Mouse (Mus musculus) layer of hippocampus, adult 2 months (tissue): ENCODE measurements around the gene Mrtfa. TPM values are rescaled to one million over a fixed set of nuclear protein-coding genes. Genes with fewer than 3 reads are reported as not detected.
A peak's percentile ranks its signal among the peaks of the same experiment; 100 is the strongest.

Experiments
- DNase-seq, 2 experiments: peaks; one replicate each; pipeline ENCODE4 v3.0.0; 2022; ENCODE audit warnings: low spot score in 2 of 2
- H3K27ac ChIP-seq: fragments of 200-600 bp; 2 replicates; pipeline ENCODE4 v1.8.1; 2022
- H3K4me3 ChIP-seq: fragments of 200-600 bp; 2 replicates; pipeline ENCODE4 v1.8.1; 2022; ENCODE audit warnings: mild to moderate bottlenecking
- CTCF ChIP-seq: fragments of 200-600 bp; conservative IDR thresholded peaks from 2 replicates; pipeline ENCODE4 v1.8.1; 2022; ENCODE audit warnings: antibody characterized with exemption, mild to moderate bottlenecking, moderate library complexity
- total RNA-seq, 2 experiments: library from RNA; stranded (reverse); gene quantifications; 2 replicates each; pipeline ENCODE4 v1.2.3; 2021

The Mrtfa gene
- total RNA-seq, 2 experiments from 2014 or later = 109 to 115 TPM

DNA sequence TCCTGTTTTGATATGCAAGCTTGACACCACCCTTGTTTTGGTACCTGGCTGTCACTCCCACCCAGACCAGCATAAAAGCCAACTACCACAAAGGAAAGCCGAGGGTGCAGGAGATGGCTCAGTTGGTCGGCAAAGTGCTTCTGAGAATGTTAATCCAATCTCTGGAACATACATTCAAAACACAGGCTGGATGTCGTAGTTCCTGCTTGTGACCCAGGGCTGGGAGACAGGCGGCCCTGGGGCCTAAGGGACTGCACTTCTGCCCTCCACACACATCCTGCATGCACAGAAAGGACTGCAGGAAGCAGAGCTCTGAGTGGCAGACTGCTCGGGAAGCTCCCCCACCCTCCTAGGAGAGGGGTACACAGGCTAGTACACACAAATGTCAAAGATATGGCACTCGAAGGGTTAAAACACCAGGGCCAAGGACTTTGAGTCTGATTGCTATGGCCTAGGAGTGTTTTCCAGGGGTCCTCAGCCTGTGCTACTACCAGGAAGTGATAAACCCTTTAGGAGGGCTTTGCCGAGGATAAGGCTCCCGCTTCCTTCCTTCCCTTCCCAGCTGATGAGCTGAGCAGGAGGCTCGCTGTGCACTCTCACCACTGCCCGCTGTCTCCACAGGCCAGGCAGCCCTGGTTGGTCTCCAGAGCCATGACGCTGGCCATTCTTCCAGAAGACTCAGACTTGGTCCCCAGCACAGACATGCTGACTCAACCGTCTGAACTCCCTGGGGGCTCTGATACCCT, 155.0 kb downstream of the Mrtfa start:
- Histone ChIP-seq H3K4me3 (no peak overlapping the region), H3K27ac (peak overlapping the region; percentile 48; the same call in 1 of the 2 replicates)
- TF ChIP-seq CTCF = no peak
- DNase-seq = no peak

DNA sequence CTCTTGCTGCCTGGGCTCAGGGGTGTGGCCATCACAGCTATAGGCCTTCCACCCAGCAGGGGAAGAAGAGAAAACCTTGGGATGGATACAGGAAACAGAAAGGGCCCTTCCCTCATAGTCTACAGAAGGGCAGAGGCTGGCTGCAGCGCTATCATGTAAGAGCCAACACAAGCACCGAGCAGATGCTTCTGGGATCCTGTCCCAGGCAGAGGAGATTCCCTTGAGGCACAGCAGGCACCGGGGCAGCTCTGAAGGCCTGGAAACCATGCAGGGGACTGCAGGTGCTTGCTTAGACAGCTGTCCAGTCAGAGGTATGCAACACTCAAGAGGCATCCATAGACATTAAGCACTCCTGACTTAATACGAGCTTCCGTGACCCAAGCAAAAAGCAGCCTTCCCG, 156.4 kb downstream of the Mrtfa start:
- no peak overlapping the region for H3K4me3 ChIP-seq
- no peak for TF ChIP-seq CTCF
- peak overlapping the region; percentile 57 for H3K27ac ChIP-seq
- no peak for DNase-seq

DNA sequence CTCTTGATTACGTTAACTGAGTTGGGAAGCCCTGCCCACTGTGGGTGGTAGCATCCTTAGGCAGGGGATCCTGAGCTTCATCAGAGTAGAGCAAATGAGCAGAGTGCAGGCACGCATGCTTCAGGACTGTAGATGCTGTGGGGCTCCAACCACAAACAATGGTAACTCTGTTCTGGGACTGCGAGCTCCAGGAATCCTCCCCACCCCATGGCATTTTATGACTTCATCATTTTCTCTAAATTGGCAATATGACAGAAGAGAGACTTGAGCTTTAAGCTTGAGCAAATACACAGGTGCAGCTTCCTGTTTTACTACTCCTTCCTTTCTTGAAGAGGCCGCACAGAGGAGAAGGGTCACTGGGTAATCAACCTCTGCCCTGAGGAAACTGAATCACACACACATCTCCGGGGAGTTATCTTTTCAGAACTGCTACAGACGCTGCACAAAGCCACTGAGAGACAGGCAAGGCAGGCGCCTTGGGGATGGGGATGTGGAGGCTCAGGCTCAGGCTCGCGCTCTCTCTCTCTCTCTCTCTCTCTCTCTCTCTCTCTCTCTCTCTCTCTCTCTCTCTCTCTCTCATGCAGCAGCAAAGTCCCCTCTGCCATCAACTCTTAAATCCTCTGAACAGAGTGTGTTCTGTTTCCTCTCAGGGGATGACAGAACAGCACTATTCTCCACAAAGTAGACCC, 157.5 kb downstream of the Mrtfa start:
- no peak for TF ChIP-seq CTCF
- H3K27ac ChIP-seq = peak overlapping the region; percentile 57

DNA sequence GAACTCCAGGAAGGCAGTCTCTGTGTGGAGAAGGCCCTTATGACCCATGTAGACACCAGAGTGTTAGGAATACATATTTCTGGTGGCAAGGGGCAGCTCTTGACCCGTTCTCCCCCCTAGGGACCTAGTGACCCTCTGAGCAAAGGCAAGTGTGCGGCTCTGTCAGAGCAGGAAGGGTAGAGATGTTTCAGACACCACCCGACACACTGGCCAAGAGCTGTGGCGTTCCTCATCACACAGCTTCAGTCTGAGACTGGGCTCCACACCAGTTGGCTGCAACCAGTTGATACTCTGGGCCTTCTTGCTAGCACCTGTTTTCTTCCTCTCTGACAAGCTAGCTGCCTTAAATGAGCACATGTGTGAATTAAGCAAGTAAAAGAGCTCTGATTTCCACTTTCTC, 158.9 kb downstream of the Mrtfa start:
- peak in 1 of 2 experiments; percentile 8 for DNase-seq
- H3K27ac ChIP-seq = no peak overlapping the region; the same call in 1 of the 2 replicates
- H3K4me3 ChIP-seq = no peak overlapping the region
- TF ChIP-seq CTCF = no peak

More for the DNA sequence above, 157.5 kb downstream of the Mrtfa start:
- H3K4me3 ChIP-seq = no peak overlapping the region
- DNase-seq = no peak

DNA sequence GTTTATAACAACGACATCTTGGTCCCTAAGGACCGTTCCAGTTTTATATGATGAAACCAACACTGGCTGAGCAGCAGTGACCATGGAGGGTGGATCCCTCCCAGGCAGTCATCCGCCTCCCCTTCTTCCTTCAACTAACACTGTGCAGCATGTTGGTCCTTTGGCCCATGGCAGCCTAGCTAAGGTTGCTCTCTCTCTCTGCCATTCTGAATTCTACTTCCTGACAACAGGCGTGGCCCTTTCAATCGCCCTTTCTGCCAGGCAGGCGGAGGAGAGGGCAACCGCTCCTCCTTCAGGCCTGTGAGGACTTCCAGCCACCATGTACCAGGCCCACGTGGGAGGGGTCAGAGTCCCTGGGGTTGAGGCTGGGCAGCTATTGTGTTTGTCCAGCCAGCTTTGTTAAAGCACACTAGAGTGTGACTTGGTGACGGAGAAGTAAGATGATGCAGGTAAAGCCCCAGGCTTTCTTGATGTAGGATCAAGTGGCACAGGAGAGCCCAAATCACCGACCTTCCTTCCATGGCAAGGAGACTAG, 159.6 kb downstream of the Mrtfa start:
- Histone ChIP-seq H3K4me3 (no peak overlapping the region), H3K27ac (no peak overlapping the region)
- no peak for TF ChIP-seq CTCF
- DNase-seq = no peak

DNA sequence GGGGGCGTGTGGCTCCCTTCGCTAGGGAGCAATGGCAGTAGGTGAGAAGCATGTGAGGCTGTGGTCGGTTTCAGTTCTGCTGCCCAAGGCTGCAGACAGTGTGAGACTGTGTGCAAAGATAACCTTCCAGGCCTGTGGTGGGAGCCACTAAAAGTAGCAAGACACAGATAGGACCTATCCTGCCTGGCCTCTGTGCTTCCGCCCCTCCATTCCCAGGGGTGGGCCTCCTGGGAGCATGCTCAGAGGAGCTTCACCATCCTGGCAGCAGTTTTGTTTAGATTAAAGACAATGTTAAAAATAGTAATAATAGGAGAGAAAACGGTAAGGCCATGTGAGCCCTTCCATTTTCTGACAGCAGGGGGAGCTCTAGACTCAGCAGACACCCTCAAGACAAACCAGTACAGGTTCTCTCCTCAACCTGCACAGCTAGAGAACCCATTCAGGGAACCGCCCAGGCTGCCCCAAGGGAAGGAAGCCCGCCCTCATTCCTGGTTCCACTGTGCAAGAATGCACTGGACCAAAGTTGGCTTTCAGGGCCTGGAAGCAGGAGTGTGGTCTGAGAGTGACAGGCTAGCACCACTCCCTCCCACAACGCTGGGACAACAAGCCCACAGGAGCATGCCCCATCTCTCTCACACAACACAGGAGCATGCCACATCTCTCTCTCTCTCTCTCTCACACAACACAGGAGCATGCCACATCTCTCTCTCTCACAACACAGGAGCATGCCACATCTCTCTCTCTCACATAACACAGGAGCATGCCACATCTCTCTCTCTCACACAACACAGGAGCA, 163.0 kb downstream of the Mrtfa start:
- peak; percentile 79 to 88 for DNase-seq
- Histone ChIP-seq H3K4me3 (no peak overlapping the region), H3K27ac (peak overlapping the region; percentile 53; the same call in 1 of the 2 replicates)
- peak; percentile 96 for TF ChIP-seq CTCF

DNA sequence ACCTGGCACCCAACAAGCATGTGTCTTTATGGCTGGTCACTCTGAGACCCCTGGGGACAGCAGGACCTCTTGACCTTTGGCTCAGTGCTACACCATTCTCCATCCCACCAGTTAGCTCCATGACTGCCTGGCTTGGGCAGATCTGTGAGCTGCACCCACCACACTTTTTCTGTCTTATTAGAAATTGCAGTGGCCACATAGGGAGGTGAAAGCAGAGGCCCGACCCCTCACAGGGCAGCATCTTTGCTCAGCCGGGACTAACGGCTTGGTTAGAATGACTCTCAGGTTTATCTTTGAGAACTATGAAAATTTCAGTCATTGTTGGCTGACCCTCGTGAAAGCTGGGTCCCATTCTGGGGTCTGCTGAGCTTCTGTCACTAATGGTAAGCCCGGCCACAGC, 163.7 kb downstream of the Mrtfa start:
- H3K4me3 ChIP-seq = no peak overlapping the region
- H3K27ac ChIP-seq = peak overlapping the region; percentile 53; the same call in 1 of the 2 replicates
- TF ChIP-seq CTCF = no peak
- DNase-seq = no peak

DNA sequence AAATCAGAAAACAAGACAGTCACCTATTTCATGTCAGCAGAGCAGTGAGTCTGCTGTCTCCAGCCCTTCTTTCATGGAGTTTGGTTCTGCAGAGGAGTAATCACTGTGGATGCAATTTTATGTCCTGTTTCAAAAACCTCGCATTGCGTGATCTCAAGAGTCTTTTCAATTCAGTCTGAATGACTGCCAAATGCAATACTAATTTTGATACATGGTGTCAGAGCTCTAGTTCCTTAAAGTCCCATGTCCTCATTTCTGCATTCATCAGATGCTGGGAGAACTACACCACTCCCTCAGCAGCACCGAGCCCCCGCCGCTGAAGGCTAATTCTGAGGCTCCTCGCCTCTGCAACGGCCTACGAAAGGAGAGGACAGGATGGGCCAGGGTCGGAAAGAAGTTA, 166.7 kb downstream of the Mrtfa start:
- TF ChIP-seq CTCF = no peak
- peak overlapping the region; percentile 48; the same call in 1 of the 2 replicates for H3K27ac ChIP-seq
- DNase-seq = no peak
- H3K4me3 ChIP-seq = no peak overlapping the region

DNA sequence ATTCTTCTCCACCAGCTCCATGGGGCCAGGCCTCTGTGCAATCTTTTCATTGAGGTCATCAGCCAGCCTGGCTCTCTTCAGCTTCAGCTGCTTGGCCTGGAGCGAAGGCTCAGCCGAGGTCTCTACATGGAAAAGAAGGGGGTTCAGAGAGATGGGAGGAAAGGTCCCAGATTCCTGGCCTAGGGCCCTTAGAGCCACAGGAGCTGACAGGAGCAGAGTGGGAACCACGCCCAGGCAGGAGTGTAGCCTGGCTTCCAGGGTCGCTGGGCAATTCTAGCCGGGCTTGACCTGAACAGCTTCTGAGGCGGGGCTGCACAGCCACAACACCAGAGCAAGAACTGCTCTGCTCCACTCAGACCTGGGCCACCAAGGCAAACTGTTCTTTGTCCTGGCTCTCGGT, 168.1 kb downstream of the Mrtfa start:
- Histone ChIP-seq H3K27ac (0 out of 2 replicates have a peak overlapping the region, but pooled peaks have one; percentile 14), H3K4me3 (no peak overlapping the region)
- no peak for TF ChIP-seq CTCF
- no peak for DNase-seq

DNA sequence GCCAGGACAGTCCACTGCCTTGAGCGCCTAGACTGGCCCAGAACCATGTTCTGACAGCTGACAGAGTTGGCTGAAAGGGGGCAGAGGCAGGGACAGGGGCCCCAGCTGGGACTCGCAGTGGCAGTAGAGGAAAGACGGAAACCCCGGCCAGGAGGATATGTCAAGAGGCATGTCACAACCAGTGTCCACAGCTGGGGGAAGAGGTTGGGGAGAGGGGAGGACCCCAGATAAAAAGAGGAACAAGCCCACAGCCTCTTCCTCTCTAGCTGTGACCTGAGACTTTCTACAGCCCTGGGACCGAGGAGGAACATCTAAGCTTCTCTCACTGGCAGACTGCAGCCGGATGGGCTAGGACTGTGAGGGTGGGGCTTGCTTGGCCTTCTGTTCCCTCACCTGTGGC, 169.2 kb downstream of the Mrtfa start:
- no peak for DNase-seq
- Histone ChIP-seq H3K4me3 (no peak overlapping the region), H3K27ac (0 out of 2 replicates have a peak overlapping the region, but pooled peaks have one; percentile 18)
- no peak for TF ChIP-seq CTCF

DNA sequence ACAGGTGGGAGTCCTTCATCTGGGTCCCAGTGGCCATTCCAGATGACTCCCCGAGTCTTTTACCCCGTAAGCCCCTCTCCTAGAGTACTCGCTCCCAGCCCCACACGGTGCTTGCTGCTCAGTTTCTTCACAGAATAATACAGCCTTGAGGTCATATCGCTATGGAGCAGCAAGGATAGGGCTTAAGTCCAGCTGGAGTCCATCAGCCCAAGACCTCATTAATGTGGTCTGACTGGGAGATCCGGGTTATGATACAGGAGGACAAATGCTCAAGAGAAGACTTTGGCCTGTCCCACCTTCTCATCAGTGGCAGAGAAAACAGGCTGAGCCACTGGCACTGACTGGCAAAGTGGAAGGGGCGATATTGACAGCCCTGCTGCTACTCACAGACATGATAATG, 173.2 kb downstream of the Mrtfa start:
- no peak overlapping the region for H3K4me3 ChIP-seq
- no peak for DNase-seq
- no peak for TF ChIP-seq CTCF
- no peak overlapping the region for H3K27ac ChIP-seq

DNA sequence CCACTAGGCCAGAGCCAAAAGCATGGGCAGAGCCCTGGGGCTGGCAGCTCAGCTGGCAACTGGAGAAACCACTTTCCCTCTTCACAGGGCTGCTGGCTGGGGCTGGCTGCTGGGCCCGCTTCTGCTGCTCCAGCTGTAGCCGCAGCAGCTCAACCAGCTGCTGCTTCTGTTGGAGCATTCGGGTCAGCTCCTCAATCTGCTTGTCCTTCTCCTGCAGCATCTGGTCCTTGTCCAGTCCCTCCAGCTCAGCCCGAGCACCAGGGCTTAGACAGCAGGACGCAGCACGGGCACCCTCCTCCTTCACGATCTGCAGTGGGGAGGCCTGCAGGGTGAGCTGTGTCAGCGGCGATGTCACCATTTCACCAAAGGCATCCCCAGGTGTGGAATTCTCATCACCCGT, 174.1 kb downstream of the Mrtfa start:
- no peak for DNase-seq
- Histone ChIP-seq H3K27ac (peak overlapping the region; percentile 76), H3K4me3 (no peak overlapping the region)
- no peak for TF ChIP-seq CTCF

DNA sequence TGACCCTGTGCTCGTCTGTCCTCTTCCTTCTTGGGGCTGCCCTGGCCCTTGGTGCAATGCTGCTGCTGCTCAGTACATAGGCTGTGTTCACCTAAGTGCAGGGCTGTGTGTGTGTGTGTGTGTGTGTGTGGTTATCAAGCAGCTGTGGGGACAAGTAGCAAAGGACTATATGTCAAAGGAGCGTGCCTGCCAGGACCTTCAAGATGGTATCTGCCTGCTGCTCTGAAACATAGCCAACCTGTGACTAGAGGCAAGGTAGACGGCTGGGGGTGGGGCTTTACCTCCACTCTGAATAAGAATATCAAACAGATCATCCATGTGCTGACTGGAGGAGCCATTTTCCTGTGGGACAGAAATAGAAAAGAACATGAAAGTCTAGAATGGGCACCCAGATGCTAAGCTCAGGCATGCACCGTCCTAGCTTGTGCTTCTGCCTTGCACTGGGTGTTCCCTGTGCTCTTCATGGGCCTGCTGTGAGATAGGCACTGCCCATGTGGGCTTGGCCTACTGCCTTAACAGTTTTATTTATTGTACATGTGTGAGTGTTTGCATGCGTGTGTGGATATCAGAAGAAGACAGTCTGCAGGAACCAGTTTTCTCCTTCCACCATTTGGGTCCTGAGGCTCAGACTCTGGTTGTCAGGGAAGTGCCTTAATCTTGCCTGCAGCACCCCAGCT, 175.4 kb downstream of the Mrtfa start:
- Histone ChIP-seq H3K4me3 (no peak overlapping the region), H3K27ac (peak overlapping the region; percentile 76)
- no peak for DNase-seq
- no peak for TF ChIP-seq CTCF
